Mouse (Mus musculus) adrenal gland, adult 8-10 months (tissue): ENCODE results near the gene Gipc3. TPM values are rescaled to one million over a fixed set of nuclear protein-coding genes. Genes with fewer than 3 reads are reported as not detected.

Experiments used
- DNase-seq: peaks from one replicate; pipeline ENCODE4 v3.0.0; 2022
- total RNA-seq, 4 experiments: library from RNA; stranded (reverse); gene quantifications; 2 replicates each; pipeline ENCODE4 v1.2.4; 2022

The Gipc3 gene
- total RNA-seq, 4 experiments from 2014 or later = 3.7 to 17.7 (median 9.3) TPM

DNA sequence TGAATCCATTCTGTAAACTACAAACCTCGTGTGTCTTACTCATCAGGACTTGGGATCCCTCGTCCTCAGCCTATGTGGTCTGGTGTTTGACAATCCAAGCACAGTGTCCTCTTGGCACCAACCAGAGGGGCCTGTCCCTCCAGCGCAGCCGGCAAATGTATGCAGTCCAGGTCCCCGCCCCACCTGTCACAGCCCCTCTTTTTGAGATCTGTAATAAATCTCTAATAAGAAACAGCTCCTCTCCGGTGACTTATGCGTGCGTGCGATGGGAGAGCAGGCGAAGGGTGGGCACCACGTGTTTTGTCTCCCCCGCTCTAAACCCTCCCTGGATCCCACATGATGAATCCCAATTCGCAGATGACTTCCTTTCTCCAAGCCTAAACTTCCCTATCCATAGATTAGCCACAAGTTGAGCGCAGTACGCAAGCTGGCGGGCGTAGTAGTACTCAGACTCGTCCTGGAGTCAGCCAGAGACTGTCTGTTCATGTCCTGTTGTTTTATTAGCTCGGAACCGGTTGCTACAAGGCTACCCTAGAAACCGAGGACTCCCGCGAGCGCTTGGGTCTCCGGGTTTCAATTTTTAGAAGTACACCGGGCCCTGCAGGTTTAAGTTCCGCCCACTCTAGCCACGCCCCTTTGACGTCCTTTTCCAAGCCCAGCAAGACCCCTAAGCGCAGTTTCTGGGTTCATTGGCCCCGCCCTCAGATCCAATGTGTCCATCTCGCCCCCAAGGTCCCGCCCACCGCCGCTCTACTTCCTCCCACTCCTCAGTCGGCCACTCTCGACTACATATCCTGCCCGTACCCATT, 23.1 kb downstream of the Gipc3 start:
- DNase-seq = peak; percentile 52

- DNase-seq = peak; percentile 50
These were observed 23.8 kb downstream of the Gipc3 start for GRCm38 (mm10) chr10:81319330-81319699.

GRCm38 (mm10) chr10:81318589-81319329, 24.3 kb downstream of the Gipc3 start:
- DNase-seq = peak; percentile 84

- DNase-seq = peak; percentile 84
These were observed 25.8 kb downstream of the Gipc3 start for GRCm38 (mm10) chr10:81317273-81317672.

DNA sequence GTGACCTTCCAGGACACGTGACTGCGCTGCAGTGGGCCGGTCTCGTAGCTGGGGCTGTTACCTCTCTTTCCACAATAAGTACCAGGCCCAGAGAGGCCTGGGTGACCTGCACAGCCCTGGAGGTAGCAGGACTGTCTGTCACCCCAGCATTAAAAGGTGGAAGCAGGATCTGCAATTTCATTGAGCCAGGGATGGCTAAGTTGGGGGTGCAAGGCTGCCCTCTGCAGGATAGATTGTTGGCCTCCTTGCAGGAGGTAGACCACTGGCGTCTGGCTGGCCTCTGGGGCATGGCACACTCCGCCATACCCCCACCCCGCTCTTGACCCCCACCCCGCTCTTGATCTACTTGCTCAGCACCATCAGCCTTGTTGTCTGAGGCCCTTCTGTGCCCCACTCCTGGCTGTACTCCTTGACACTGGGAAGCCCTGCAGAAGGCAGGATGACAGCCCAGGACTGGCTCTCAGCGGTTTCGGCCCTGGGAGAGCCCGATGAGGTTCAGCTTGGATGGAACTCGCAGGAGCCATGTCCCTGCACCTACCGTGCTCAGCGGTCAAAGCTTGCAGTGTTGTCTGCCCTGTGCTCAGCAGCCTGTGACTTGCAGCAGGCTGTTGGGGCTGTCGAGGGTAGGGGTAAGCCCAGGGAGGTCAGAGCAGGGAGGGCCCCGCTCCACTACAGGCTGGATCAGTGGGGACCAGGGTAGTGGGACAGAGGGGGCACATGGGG, 26.6 kb downstream of the Gipc3 start:
- no peak for DNase-seq

DNA sequence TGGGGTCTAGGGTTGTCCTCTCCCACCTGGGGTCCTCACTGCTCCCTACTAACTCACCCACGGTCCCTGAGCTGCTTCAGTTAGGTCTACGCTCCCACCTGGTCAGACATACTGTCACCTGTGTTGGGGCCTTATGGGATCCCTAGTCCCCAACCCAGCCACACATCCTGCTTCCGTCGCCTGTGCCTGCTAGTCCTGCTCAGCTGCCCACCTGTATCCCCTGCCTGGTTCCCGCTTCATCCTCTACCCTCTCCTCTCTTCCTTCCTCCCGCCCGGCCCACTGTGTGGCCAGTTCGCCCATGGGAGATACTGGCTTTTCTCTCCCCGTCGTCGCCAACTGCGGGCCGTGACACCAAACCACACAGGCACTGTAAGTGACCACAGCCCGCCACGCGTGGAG, 27.5 kb downstream of the Gipc3 start:
- DNase-seq = no peak

- no peak for DNase-seq
These were observed 28.9 kb downstream of the Gipc3 start for GRCm38 (mm10) chr10:81314201-81314600.

- no peak for DNase-seq
These were observed 29.5 kb downstream of the Gipc3 start for GRCm38 (mm10) chr10:81313581-81313980.

GRCm38 (mm10) chr10:81309571-81309970, 33.5 kb downstream of the Gipc3 start:
- DNase-seq = no peak

- DNase-seq = no peak
These were observed 36.0 kb downstream of the Gipc3 start for GRCm38 (mm10) chr10:81306837-81307682.

GRCm38 (mm10) chr10:81306173-81306668, 36.8 kb downstream of the Gipc3 start:
- DNase-seq = no peak

- DNase-seq = no peak
These were observed 37.4 kb downstream of the Gipc3 start for GRCm38 (mm10) chr10:81305663-81306062.

DNA sequence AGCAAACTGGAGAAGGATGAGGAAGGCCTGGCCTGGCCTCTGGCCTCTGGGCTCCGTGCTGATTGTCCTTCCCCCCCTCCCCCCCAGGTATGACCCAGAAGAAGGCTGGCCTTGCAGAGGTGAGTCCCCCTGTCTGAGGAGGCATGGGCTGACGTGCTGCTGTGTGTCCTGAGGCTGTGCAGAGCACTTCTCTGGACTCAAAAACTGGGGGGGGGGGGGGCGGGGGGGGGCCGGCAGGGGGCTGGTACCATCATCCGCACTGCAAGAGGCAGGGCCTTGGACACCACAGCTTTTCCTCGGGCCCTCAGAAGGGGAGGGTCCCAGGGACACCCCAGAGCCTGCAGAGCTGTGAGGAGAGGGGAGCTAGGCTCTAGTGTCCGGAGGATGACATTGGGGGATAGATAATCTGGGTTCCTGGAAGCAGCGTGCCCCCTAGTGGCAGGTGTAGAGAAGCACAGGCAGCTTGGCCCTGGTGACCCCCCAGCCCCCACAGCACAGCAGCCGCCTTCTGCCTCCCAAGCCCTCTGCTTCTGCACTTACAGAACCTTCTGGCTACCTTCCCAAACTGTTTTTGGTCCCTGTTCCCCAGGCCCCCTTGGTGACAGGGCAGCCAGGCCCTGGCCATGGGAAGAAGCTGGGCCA, 38.3 kb downstream of the Gipc3 start:
- no peak for DNase-seq

- DNase-seq = no peak
These were observed 39.3 kb downstream of the Gipc3 start for GRCm38 (mm10) chr10:81303761-81304160.

- no peak for DNase-seq
These were observed 39.8 kb downstream of the Gipc3 start for GRCm38 (mm10) chr10:81303258-81303657.

GRCm38 (mm10) chr10:81302781-81303218, 40.3 kb downstream of the Gipc3 start:
- no peak for DNase-seq

DNA sequence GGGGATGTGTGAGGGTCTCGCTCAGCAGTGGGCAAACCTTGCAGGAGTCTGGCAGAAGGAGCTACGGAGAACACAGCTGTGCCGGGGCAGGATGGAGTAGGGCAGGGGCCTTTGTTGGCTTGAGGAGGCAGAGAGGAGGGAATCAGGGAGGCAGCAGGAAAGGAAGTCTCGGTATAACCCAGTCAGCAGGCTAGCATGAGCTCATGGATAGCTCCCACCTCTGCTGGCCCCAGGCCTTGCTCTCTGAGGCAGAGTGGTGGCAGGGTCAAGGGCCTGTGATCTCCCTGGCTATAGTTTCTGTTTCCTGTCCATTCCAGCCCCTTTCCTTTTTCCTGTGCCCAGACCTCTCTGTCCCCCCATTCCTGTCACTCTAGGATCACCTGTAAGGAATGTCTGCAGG, 40.8 kb downstream of the Gipc3 start:
- DNase-seq = no peak

DNA sequence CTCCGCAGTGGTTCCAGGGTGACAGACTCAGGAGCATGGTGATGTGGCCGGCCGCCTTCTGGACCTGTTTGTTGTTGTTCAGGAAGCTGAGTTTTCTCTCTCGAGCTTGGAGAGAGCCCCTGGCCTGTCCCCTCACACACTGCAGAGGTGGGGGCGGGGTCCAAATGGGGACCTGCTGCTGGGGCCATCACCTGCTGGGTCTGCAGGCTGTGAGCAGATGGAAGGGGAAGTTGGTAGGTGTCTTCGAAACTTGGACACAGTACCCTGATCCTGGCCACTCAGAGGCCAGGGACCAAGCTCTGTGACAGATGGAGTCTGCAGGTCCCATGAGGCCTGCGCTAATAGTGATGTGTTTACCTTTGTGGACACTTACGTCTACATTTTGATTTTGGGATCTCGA, 41.7 kb downstream of the Gipc3 start:
- no peak for DNase-seq

GRCm38 (mm10) chr10:81300352-81300907, 42.6 kb downstream of the Gipc3 start:
- DNase-seq = no peak

DNA sequence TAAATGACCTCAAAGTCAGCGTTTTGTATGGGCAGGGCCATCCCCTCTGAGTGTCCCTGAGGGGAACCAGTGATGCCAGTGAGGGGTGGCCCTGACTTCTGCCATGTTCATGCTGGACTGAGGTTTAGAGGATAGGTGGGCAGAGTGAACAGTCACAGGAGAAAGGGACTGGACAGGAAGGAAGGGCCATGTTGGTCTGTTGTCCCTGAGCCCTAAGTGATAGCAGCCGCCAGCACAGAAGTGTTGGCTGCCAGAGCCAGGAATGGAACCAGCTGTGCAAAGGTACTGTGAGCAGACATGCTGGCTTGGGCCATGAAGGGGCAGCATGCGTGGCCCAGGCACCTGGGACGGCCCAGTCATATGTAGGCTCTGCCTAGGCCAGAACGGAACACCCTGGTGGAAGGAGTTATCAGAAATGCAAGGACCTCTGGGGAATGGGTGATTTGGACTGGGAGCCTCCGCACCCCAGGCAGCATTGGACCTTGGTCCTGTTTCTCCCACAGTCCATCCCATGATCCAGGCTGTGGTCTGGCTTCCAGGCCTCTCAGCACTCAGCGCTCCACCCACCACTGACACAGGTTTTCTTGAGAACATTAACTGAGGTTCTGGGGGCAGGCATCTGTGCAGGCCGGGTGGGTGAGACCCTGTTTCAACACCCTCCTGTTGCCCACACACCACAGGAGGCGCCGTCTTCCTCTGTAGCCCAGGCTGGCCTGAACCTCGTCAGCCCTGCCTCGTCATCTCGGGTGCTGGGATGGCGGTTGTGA, 43.3 kb downstream of the Gipc3 start:
- DNase-seq = no peak
